Mouse (Mus musculus): ENCODE results near the gene Ttc39b. TPM values are rescaled to one million over a fixed set of nuclear protein-coding genes. Genes with fewer than 3 reads are reported as not detected.

The Ttc39b gene
- polyA plus RNA-seq, 1 experiment from 2014 or later = 8.4 TPM

- 83% methylated on average over 4 of the region's 4 CpGs for WGBS (ENCODE audit: missing documents)
- H3K4me3 ChIP-seq (ENCODE audit: inconsistent target) = no peak overlapping the region
- H3K79me2 ChIP-seq (ENCODE audit: inconsistent target) = no peaks in the 10 kb centered on the region
- H3K36me3 ChIP-seq (ENCODE audit: inconsistent target) = no peaks in the 10 kb centered on the region
- no peak overlapping the region for H3K27ac ChIP-seq
Measured at GRCm38 (mm10) chr4:83329615-83330014, 5.6 kb upstream of the Ttc39b start.

GRCm38 (mm10) chr4:83328026-83328945 is 4.2 kb upstream of the Ttc39b start:
- 43% methylated on average over 9 of the region's 9 CpGs for WGBS (ENCODE audit: missing documents)
- Histone ChIP-seq H3K27ac (no peak overlapping the region), H3K4me3 (ENCODE audit: inconsistent target) (no peak overlapping the region), H3K79me2 (ENCODE audit: inconsistent target) (no peaks in the 10 kb centered on the region), H3K36me3 (ENCODE audit: inconsistent target) (no peaks in the 10 kb centered on the region)

GRCm38 (mm10) chr4:83327526-83327925 is 3.5 kb upstream of the Ttc39b start:
- no peak overlapping the region for H3K4me3 ChIP-seq (ENCODE audit: inconsistent target)
- 16% methylated on average over 4 of the region's 4 CpGs for WGBS (ENCODE audit: missing documents)
- no peaks in the 10 kb centered on the region for H3K36me3 ChIP-seq (ENCODE audit: inconsistent target)
- no peak overlapping the region for H3K27ac ChIP-seq
- H3K79me2 ChIP-seq (ENCODE audit: inconsistent target) = no peaks in the 10 kb centered on the region

GRCm38 (mm10) chr4:83325366-83325765 is 1.3 kb upstream of the Ttc39b start:
- no peaks in the 10 kb centered on the region for H3K36me3 ChIP-seq (ENCODE audit: inconsistent target)
- no peaks in the 10 kb centered on the region for H3K79me2 ChIP-seq (ENCODE audit: inconsistent target)

GRCm38 (mm10) chr4:83323201-83323903 is 703 bp downstream of the Ttc39b start:
- WGBS (ENCODE audit: missing documents) = 5% methylated on average over 39 of the region's 48 CpGs
- H3K79me2 ChIP-seq (ENCODE audit: inconsistent target) = no peaks in the 10 kb centered on the region
- H3K27ac ChIP-seq = no peak overlapping the region
- H3K4me3 ChIP-seq (ENCODE audit: inconsistent target) = peak overlapping the region; percentile 16; the same call in 1 of the 2 replicates
- H3K36me3 ChIP-seq (ENCODE audit: inconsistent target) = no peaks in the 10 kb centered on the region

More at GRCm38 (mm10) chr4:83325366-83325765, 1.3 kb upstream of the Ttc39b start:
- WGBS (ENCODE audit: missing documents) = 84% methylated on average over 5 of the region's 5 CpGs
- Histone ChIP-seq H3K4me3 (ENCODE audit: inconsistent target) (no peak overlapping the region), H3K27ac (no peak overlapping the region)

- 97% methylated on average over 4 of the region's 4 CpGs for WGBS (ENCODE audit: missing documents)
Measured at GRCm38 (mm10) chr4:83319736-83320135, 4.3 kb downstream of the Ttc39b start.

GRCm38 (mm10) chr4:83318758-83319157 is 5.3 kb downstream of the Ttc39b start:
- WGBS (ENCODE audit: missing documents) = 85% methylated on average over 3 of the region's 3 CpGs
- H3K36me3 ChIP-seq (ENCODE audit: inconsistent target) = no peaks in the 10 kb centered on the region
- H3K4me3 ChIP-seq (ENCODE audit: inconsistent target) = no peak overlapping the region
- no peaks in the 10 kb centered on the region; the same call in 1 of the 2 replicates for H3K79me2 ChIP-seq (ENCODE audit: inconsistent target)
- H3K27ac ChIP-seq = no peak overlapping the region

More at GRCm38 (mm10) chr4:83319736-83320135, 4.3 kb downstream of the Ttc39b start:
- Histone ChIP-seq H3K79me2 (ENCODE audit: inconsistent target) (no peaks in the 10 kb centered on the region; the same call in 1 of the 2 replicates), H3K36me3 (ENCODE audit: inconsistent target) (no peaks in the 10 kb centered on the region), H3K27ac (no peak overlapping the region), H3K4me3 (ENCODE audit: inconsistent target) (no peak overlapping the region)

GRCm38 (mm10) chr4:83317826-83318348 is 6.2 kb downstream of the Ttc39b start:
- WGBS (ENCODE audit: missing documents) = 94% methylated on average over 3 of the region's 3 CpGs
- H3K27ac ChIP-seq = no peak overlapping the region
- no peaks in the 10 kb centered on the region; the same call in 1 of the 2 replicates for H3K79me2 ChIP-seq (ENCODE audit: inconsistent target)
- H3K36me3 ChIP-seq (ENCODE audit: inconsistent target) = no peaks in the 10 kb centered on the region
- no peak overlapping the region for H3K4me3 ChIP-seq (ENCODE audit: inconsistent target)

GRCm38 (mm10) chr4:83316718-83317117 is 7.3 kb downstream of the Ttc39b start:
- Histone ChIP-seq H3K79me2 (ENCODE audit: inconsistent target) (no peaks in the 10 kb centered on the region; the same call in 1 of the 2 replicates), H3K36me3 (ENCODE audit: inconsistent target) (no peaks in the 10 kb centered on the region), H3K4me3 (ENCODE audit: inconsistent target) (no peak overlapping the region), H3K27ac (no peak overlapping the region)
- WGBS (ENCODE audit: missing documents) = 93% methylated on average over 3 of the region's 3 CpGs

GRCm38 (mm10) chr4:83315930-83316329 is 8.1 kb downstream of the Ttc39b start:
- no peaks in the 10 kb centered on the region; the same call in 1 of the 2 replicates for H3K79me2 ChIP-seq (ENCODE audit: inconsistent target)
- peak overlapping the region; percentile 28; the same call in 1 of the 2 replicates for H3K4me3 ChIP-seq (ENCODE audit: inconsistent target)
- H3K27ac ChIP-seq = peak overlapping the region; percentile 69
- 66% methylated on average over 4 of the region's 4 CpGs for WGBS (ENCODE audit: missing documents)
- H3K36me3 ChIP-seq (ENCODE audit: inconsistent target) = no peaks in the 10 kb centered on the region

- Histone ChIP-seq H3K79me2 (ENCODE audit: inconsistent target) (no peaks in the 10 kb centered on the region; the same call in 1 of the 2 replicates), H3K36me3 (ENCODE audit: inconsistent target) (no peaks in the 10 kb centered on the region), H3K4me3 (ENCODE audit: inconsistent target) (peak overlapping the region; percentile 28), H3K27ac (peak overlapping the region; percentile 69)
- WGBS (ENCODE audit: missing documents) = 10% methylated on average over 13 of the region's 13 CpGs
Measured at GRCm38 (mm10) chr4:83314922-83315881, 8.9 kb downstream of the Ttc39b start.

- Histone ChIP-seq H3K36me3 (ENCODE audit: inconsistent target) (no peaks in the 10 kb centered on the region), H3K79me2 (ENCODE audit: inconsistent target) (no peaks in the 10 kb centered on the region; the same call in 1 of the 2 replicates), H3K4me3 (ENCODE audit: inconsistent target) (no peak overlapping the region), H3K27ac (peak overlapping the region; percentile 69)
- 75% methylated on average over 7 of the region's 7 CpGs for WGBS (ENCODE audit: missing documents)
Measured at GRCm38 (mm10) chr4:83314261-83314793, 9.7 kb downstream of the Ttc39b start.

GRCm38 (mm10) chr4:83312336-83312735 is 11.7 kb downstream of the Ttc39b start:
- no peak overlapping the region for H3K4me3 ChIP-seq (ENCODE audit: inconsistent target)
- WGBS (ENCODE audit: missing documents) = 89% methylated on average over 4 of the region's 4 CpGs

More at GRCm38 (mm10) chr4:83312336-83312735, 11.7 kb downstream of the Ttc39b start:
- Histone ChIP-seq H3K36me3 (ENCODE audit: inconsistent target) (no peaks in the 10 kb centered on the region), H3K79me2 (ENCODE audit: inconsistent target) (no peaks in the 10 kb centered on the region; the same call in 1 of the 2 replicates), H3K27ac (no peak overlapping the region)

All from macrophage (primary cell).